Mouse (Mus musculus) inflammation-experienced regulatory T-cells (primary cell): ENCODE data around the gene Abca7. TPM values are rescaled to one million over a fixed set of nuclear protein-coding genes. Genes with fewer than 3 reads are reported as not detected.

Experiments used
- polyA plus RNA-seq, 2 experiments: library from polyadenylated mRNA; unstranded; fragments of 100-300 nt; shearing (Covaris generic); gene quantifications; one replicate each; pipeline ENCODE4 v1.2.1; 2017

Gene Abca7
- 10 to 100 TPM; 49.6 to 55.9 TPM for polyA plus RNA-seq

DNA sequence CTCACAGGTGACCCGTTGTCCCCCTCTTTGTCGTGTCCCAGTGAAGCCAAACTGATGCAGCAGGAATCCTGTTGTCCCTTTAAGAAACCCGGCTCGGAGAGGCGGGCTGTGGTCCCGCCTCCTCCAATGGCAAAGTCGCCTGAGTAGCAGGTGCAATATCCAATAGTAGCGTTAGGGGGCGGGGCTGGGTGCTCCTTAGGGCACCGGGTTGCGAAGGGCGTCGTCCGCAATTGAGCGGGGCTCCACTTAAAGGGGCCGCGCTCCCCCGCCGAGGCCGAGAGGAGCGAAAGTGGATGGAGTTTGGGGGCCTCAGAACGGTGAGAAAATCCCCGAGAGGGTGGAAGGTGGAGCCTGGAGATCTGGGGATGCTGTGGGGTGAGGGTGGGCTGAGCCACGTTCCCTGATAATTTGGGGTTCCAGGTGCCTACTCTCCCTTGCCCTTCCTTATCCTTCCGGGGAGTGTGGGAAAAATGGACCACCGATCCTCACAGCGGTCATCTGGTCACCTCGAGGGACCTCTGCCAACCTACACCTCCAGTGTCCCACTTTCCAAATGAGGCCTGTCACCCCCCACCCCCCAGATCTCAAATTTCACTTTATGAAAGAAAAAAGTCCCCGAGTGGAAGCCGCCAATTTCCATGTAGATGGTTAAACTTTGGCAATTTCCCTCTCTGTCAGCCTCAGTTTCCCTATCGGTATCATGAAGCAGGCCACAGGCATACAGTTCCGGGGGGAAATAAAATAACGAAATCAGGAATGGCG is at the start of gene Abca7:
Gene Abca7, plus strand, starts transcription at position 223 of the 762 bp plus-strand sequence.

DNA sequence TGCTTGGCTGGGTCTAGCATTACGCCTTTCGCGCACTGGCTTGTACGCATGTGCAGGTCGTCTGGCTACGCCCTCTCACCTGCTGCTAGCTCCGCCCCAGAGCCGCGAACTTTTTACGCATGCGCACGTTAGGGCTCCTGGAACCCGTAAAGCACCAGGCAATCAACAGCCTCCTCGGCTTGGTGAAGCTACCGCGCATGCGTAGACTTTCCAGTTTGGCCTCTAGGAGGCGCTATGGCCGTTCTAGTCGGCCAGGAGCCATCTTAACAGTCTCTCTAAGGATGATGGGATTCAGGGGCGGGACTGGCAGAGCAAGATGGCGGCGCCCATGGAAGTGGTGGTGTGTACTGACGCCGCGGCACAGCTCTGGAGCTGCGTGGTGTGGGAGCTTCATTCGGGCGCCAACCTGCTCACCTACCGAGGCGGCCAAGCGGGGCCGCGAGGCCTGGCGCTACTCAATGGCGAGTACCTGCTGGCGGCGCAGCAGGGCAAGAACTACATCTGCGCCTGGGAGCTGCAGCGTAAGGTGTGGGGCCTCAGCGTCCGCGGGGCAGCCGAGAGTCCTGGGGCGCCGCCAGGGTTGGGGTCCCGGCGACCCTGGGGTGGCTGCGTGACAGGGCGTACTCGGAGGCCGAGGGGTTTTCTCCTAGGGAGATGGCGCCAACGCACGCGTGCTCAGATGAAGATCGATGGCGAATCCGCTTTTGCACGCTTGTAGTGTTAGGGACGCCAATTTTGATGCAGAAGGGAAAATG is 36.3 kb upstream of the Abca7 start, which contains the start of gene Wdr18:
Gene Wdr18, plus strand, starts transcription at position 306 of the 755 bp plus-strand sequence.

GRCm38 (mm10) chr10:79970415-79971182 is 25.7 kb upstream of the Abca7 start, which contains the start of gene Grin3b:
Gene Grin3b, plus strand, starts transcription at chr10:79970715.

DNA sequence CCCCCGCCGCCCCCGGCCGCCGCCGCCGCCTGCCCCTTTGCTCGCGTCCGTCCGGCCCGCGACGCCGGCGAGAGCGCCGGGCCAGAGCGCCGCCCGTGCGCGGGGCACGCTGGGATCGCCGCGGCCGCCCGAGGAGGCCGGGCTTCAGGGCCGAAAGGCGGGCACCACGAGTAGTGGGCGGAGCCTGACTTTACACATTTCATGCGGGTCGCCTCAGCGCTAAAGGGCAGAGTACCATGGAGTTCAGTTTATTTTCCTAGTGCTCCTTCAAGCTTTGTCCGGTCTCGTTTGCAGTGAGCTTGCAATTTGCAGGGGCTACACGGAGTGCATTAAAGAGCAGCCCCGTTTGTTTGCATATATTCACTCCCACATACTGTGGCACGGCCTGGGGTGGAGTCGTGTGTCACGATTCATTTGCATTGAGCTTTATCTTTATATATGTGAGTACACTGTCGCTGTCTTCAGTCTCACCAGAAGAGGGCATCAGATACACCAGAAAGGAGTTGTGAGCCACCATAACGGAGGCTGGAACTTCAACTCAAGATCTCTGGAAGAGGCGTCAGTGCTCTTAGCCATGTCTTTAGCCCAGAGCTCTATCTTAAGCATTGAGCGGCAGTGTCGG is 12.0 kb upstream of the Abca7 start, which contains the start of gene Tmem259:
Gene Tmem259, minus strand, starts transcription at position 136 of the 622 bp plus-strand sequence.

GRCm38 (mm10) chr10:79988506-79989271 is 7.6 kb upstream of the Abca7 start, which contains the start of gene Cnn2:
Gene Cnn2, plus strand, starts transcription at chr10:79988584.

DNA sequence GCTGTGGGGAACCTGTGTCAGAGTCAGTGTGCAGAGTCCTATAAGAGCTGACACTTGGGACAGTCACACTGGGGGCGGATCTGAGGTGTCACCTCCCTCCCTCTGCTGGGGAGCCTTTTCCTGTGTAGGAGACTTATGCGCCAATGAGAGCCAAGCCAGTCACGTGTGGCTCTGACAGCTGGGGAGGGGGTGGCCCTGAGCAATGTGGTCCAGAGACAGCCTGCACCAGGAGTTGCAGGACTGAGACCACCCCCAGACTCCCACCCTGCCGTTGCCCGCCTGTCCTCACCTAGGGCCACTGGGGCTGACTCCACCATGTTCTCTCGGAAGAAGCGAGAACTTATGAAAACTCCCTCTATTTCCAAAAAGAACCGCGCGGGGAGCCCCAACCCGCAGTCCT is 20.2 kb downstream of the Abca7 start, which contains the start of gene Arhgap45:
Gene Arhgap45, plus strand, starts transcription at position 143 of the 400 bp plus-strand sequence.

DNA sequence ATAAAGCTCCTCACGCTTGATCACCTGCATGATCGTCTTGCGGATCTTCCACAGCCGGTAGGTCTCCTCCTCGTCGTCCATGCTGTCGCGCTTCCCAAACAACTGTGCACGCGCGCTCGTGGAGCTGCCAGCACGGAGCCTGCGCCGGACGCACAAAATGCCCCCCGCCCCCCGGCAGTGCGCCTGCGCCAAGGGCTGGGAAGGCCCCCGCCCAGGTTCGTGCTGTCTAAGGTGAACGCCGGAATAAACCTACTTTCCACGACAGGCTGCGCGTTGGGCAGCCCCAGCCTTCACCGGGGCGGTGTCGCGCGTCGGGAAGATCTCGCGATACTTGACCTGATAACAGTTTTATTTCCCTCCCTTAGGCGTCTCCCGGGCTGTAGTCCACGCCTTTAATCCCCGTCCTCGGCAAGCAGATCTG is 43.3 kb downstream of the Abca7 start, which contains the start of gene Polr2e:
Gene Polr2e, minus strand, starts transcription at position 237 of the 421 bp plus-strand sequence.

DNA sequence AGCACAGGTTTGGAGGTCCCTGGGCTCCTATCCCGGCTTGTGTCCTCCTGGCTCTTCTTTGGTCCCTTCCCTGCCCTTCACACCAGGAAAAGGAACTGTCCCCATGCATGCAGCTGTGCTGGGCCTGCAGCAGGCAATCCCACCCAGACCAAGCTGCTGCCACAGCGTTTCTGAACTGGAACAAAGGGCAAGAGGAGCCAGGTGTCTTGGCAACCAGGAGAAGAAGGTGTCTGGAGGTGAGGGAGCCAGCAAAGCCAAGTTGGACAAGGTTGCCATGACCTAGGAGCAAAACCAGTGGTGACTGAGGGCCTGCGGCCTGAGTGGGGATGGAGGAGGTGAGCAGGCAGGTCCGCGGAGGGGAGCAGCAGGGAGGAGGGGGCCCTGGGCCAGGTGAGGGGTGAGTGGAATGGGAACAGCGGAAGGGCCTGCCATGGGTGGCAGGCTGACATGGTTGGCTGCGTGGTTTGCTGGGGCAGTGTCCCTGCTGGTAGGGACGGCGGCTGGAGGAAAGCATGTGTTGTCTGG is 50.8 kb downstream of the Abca7 start, which contains the start of gene Gpx4:
Gene Gpx4, plus strand, starts transcription at position 126 of the 525 bp plus-strand sequence.

Other genes with a start within 250 kb of the Abca7 start
- 10 to 100 TPM; 41.3 to 47.1 TPM for gene Polrmt, start 249.9 kb upstream of the Abca7 start, polyA plus RNA-seq
- under 1 TPM; 0.12 to 0.55 TPM for gene Fgf22, start 241.4 kb upstream of the Abca7 start, polyA plus RNA-seq
- gene Rnf126, start 229.5 kb upstream of the Abca7 start, polyA plus RNA-seq = 10 to 100 TPM; 47.4 to 52.3 TPM
- under 1 TPM; 0.13 to 0.51 TPM for gene Fstl3, start 219.2 kb upstream of the Abca7 start, polyA plus RNA-seq
- not detected for gene Prss57, start 205.5 kb upstream of the Abca7 start, polyA plus RNA-seq
- 1 to 10 TPM in 1 of 2 experiments, under 1 TPM in 1; 0.76 to 4.9 TPM for gene Palm, start 202.9 kb upstream of the Abca7 start, polyA plus RNA-seq
- 1 to 10 TPM in 1 of 2 experiments, not detected in 1; 2.1 TPM for gene Misp, start 175.5 kb upstream of the Abca7 start, polyA plus RNA-seq
- gene Ptbp1, start 142.1 kb upstream of the Abca7 start, polyA plus RNA-seq = 100 to 1,000 TPM; 239 to 286 TPM
- gene Prtn3, start 122.0 kb upstream of the Abca7 start, polyA plus RNA-seq = under 1 TPM in 1 of 2 experiments, not detected in 1; 0.34 TPM
- 1 to 10 TPM; 2.7 to 4.4 TPM for gene Plppr3, start 121.9 kb upstream of the Abca7 start, polyA plus RNA-seq
- not detected for gene Elane, start 110.2 kb upstream of the Abca7 start, polyA plus RNA-seq
- gene Cfd, start 105.6 kb upstream of the Abca7 start, polyA plus RNA-seq = not detected
- 10 to 100 TPM; 30.5 to 30.7 TPM for gene Med16, start 87.6 kb upstream of the Abca7 start, polyA plus RNA-seq
- gene Gm26602, start 85.6 kb upstream of the Abca7 start, polyA plus RNA-seq = 10 to 100 TPM; 10.9 to 15.4 TPM
- under 1 TPM; 0.09 to 0.57 TPM for gene Kiss1r, start 79.5 kb upstream of the Abca7 start, polyA plus RNA-seq
- 100 to 1,000 TPM; 160 to 181 TPM for gene R3hdm4, start 75.3 kb upstream of the Abca7 start, polyA plus RNA-seq
- 1 to 10 TPM; 6.9 to 8.9 TPM for gene Arid3a, start 69.5 kb upstream of the Abca7 start, polyA plus RNA-seq
- 10 to 100 TPM; 63.3 to 64.9 TPM for gene Wdr18, start 36.3 kb upstream of the Abca7 start, polyA plus RNA-seq
- under 1 TPM; 0.10 to 0.83 TPM for gene Grin3b, start 25.8 kb upstream of the Abca7 start, polyA plus RNA-seq
- 10 to 100 TPM; 22.6 to 30.0 TPM for gene Tmem259, start 12.2 kb upstream of the Abca7 start, polyA plus RNA-seq
- gene Cnn2, start 7.9 kb upstream of the Abca7 start, polyA plus RNA-seq = 100 to 1,000 TPM; 843 to 967 TPM
- 100 to 1,000 TPM; 728 to 884 TPM for gene Arhgap45, start 20.2 kb downstream of the Abca7 start, polyA plus RNA-seq
- 100 to 1,000 TPM; 196 TPM for gene Polr2e, start 43.3 kb downstream of the Abca7 start, polyA plus RNA-seq
- gene Gpx4, start 50.7 kb downstream of the Abca7 start, polyA plus RNA-seq = 100 to 1,000 TPM; 386 to 437 TPM
- gene Sbno2, start 109.1 kb downstream of the Abca7 start, polyA plus RNA-seq = 10 to 100 TPM; 60.6 to 60.7 TPM
- 10 to 100 TPM; 27.4 to 49.1 TPM for gene Stk11, start 119.3 kb downstream of the Abca7 start, polyA plus RNA-seq
- 100 to 1,000 TPM; 349 to 389 TPM for gene Atp5d, start 142.1 kb downstream of the Abca7 start, polyA plus RNA-seq
- gene Cbarp, start 144.3 kb downstream of the Abca7 start, polyA plus RNA-seq = 1 to 10 TPM; 2.3 to 2.4 TPM
- 1 to 10 TPM; 5.0 to 9.6 TPM for gene Midn, start 151.8 kb downstream of the Abca7 start, polyA plus RNA-seq
- gene Cirbp, start 169.5 kb downstream of the Abca7 start, polyA plus RNA-seq = 100 to 1,000 TPM; 177 to 200 TPM
- gene 1600002K03Rik, start 176.4 kb downstream of the Abca7 start, polyA plus RNA-seq = 10 to 100 TPM; 21.4 to 25.0 TPM
- gene Efna2, start 183.0 kb downstream of the Abca7 start, polyA plus RNA-seq = under 1 TPM; 0.27 to 0.99 TPM
- 100 to 1,000 TPM; 117 to 134 TPM for gene Mum1, start 229.9 kb downstream of the Abca7 start, polyA plus RNA-seq